Comparison of ENCODE assay signal across 11 mouse cellular contexts in the genomic region with DNA sequence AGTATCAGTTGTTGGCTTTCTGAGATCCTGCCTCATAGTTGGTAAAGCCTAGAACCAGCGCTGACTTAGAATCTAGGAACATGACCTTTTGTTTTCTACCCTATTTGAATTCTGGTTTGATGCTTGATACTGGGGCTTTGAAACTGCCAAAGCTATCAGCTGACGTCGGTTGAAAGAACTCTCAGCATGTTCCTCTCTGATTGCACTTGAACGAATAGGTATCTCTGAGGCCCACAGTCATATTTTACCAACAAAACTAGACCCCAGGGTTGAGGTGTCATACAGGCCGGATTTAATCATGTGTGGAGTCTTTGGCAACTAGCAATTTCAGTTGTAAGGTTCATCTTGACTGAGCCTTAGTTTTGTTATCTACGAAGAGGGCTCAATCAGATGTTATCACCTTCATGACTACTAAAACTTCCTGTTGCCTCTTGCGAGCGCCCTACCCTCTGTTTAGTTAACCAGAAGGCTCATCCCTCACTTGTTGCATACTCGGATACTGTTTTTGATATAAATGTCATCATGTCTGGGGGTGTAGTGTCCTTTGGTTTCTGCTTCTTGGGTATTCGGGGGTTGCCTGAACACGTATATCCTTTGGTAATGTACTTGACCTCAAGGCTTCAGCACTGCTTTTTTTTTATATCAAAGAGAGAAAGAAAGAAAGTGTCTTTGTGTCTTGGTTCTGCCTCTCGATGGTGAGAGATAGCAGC. TPM values are rescaled to one million over a fixed set of nuclear protein-coding genes. Genes with fewer than 3 reads are reported as not detected.
DNase-seq lines count a peak whose midpoint lies in the region; ATAC-seq and TF ChIP-seq lines count a peak whose summit lies in the region.
"Had no signal": no experiment of that assay in that cellular context is flagged by ENCODE, and none has a peak within 500 bp of the region (broad histone marks: within the 10 kb centered on the region; RNA-seq: fewer than 3 reads in every experiment).

No protein-coding gene starts in this region.

- no peak overlapping the region for H3K4me3 ChIP-seq in heart, embryonic 11.5 days (ENCODE audit: low read depth, low read length)
- H3K4me3 ChIP-seq in lung, embryonic 16.5 days (ENCODE audit: low read length) = no peak overlapping the region
- H3K4me3 ChIP-seq in cortical plate, adult 2 months (ENCODE audit: insufficient read depth, low read length) = no peak overlapping the region
- no peak overlapping the region for H3K4me3 ChIP-seq in small intestine, adult 2 months (ENCODE audit: low read depth, low read length)
- H3K4me3 ChIP-seq in midbrain, embryonic 14.5 days (replicated peaks; ENCODE audit: low read depth, low read length) = no peak overlapping the region
- H3K4me3 ChIP-seq: megakaryocyte, embryonic 14.5 days had no signal

- H3K27ac ChIP-seq in heart, embryonic 11.5 days (ENCODE audit: low read depth, low read length) = peak overlapping the region; percentile 64
- peak overlapping the region; percentile 47; the same call in 1 of the 2 replicates for H3K27ac ChIP-seq in lung, embryonic 16.5 days (ENCODE audit: low read length)
- peak overlapping the region; percentile 63 for H3K27ac ChIP-seq in cortical plate, adult 2 months (ENCODE audit: insufficient read depth, low read length)
- peak overlapping the region; percentile 36 for H3K27ac ChIP-seq in small intestine, adult 2 months (ENCODE audit: insufficient read depth, low read depth, low read length)
- H3K27ac ChIP-seq in midbrain, embryonic 14.5 days (replicated peaks; ENCODE audit: low read depth, low read length) = no peak overlapping the region

- DNase-seq in heart, adult 18-20 months = no peak
- DNase-seq in lung, adult 18-20 months = no peak
- no peak for DNase-seq in adipocyte (ENCODE audit: low spot score)
- no peak for DNase-seq in midbrain, embryonic 14.5 days
- DNase-seq: cerebellum, postnatal 25 days had no signal

- no peak overlapping the region for H3K9ac ChIP-seq in heart, embryonic 11.5 days (ENCODE audit: low read depth, low read length)
- H3K9ac ChIP-seq in lung, embryonic 16.5 days (ENCODE audit: low read length) = peak overlapping the region; percentile 13; the same call in 1 of the 2 replicates
- no peak overlapping the region for H3K9ac ChIP-seq in midbrain, embryonic 14.5 days (replicated peaks; ENCODE audit: low read length)

- H3K4me2 ChIP-seq in heart, embryonic 11.5 days = no peak overlapping the region
- no peak overlapping the region for H3K4me2 ChIP-seq in lung, embryonic 16.5 days (ENCODE audit: low read depth, low read length)
- no peak overlapping the region for H3K4me2 ChIP-seq in midbrain, embryonic 14.5 days (ENCODE audit: low read length)

- peaks cover 8% of the 10 kb centered on the region for H3K4me1 ChIP-seq in heart, embryonic 11.5 days (ENCODE audit: control insufficient read depth, insufficient read depth, low read length)
- peaks cover 16% of the 10 kb centered on the region; the same call in 1 of the 2 replicates for H3K4me1 ChIP-seq in lung, embryonic 16.5 days (replicated peaks; ENCODE audit: control insufficient read depth, insufficient read depth, low read length)
- H3K4me1 ChIP-seq in cortical plate, adult 2 months (ENCODE audit: control insufficient read depth, insufficient read depth, low read length) = peaks cover 2% of the 10 kb centered on the region; the same call in 1 of the 2 replicates
- peaks cover 8% of the 10 kb centered on the region for H3K4me1 ChIP-seq in small intestine, adult 2 months (ENCODE audit: control insufficient read depth, insufficient read depth, insufficient read length, low read length)
- H3K4me1 ChIP-seq in midbrain, embryonic 14.5 days (ENCODE audit: control insufficient read depth, insufficient read depth, low read length) = no peaks in the 10 kb centered on the region

- no peak for ATAC-seq in heart, embryonic 11.5 days (replicated peaks; ENCODE audit: insufficient number of reproducible peaks, low FRiP score, low TSS enrichment)
- ATAC-seq in lung, embryonic 16.5 days (ENCODE audit: low read depth) = no peak
- no peak for ATAC-seq in midbrain, embryonic 14.5 days (ENCODE audit: low FRiP score, low TSS enrichment)

- H3K36me3 ChIP-seq in heart, embryonic 11.5 days (ENCODE audit: control insufficient read depth, insufficient read depth, low read length) = peaks cover 3% of the 10 kb centered on the region; the same call in 1 of the 2 replicates
- peaks cover 6% of the 10 kb centered on the region; the same call in 1 of the 2 replicates for H3K36me3 ChIP-seq in lung, embryonic 16.5 days (ENCODE audit: control insufficient read depth, insufficient read depth, low read length)
- H3K36me3 ChIP-seq in small intestine, adult 2 months (ENCODE audit: control insufficient read depth, insufficient read depth, low read length) = peaks cover 18% of the 10 kb centered on the region
- peaks cover 17% of the 10 kb centered on the region for H3K36me3 ChIP-seq in midbrain, embryonic 14.5 days (ENCODE audit: control insufficient read depth, insufficient read depth, low read length)

- TF ChIP-seq CTCF in cortical plate, adult 2 months (IDR thresholded peaks at IDR 0.05; ENCODE audit: extremely low read depth, insufficient read depth, low read length) = no peak
- no peak for TF ChIP-seq CTCF in small intestine, adult 2 months (IDR thresholded peaks at IDR 0.05; ENCODE audit: extremely low read depth, insufficient read length, insufficient replicate concordance, low read depth, low read length)

- no peaks in the 10 kb centered on the region for H3K27me3 ChIP-seq in heart, embryonic 11.5 days (ENCODE audit: control insufficient read depth, insufficient read depth, low read length)
- no peaks in the 10 kb centered on the region for H3K27me3 ChIP-seq in lung, embryonic 16.5 days (ENCODE audit: control insufficient read depth, insufficient read depth, low read depth, low read length)
- no peaks in the 10 kb centered on the region for H3K27me3 ChIP-seq in small intestine, adult 2 months (ENCODE audit: control insufficient read depth, insufficient read depth, low read length)
- no peaks in the 10 kb centered on the region for H3K27me3 ChIP-seq in midbrain, embryonic 14.5 days (ENCODE audit: control insufficient read depth, insufficient read depth, low read length)

- 66% methylated on average over 12 of the region's 12 CpGs for WGBS in heart, embryonic 11.5 days (ENCODE audit: insufficient replicate concordance)
- WGBS in lung, embryonic 16.5 days = 70% methylated on average over 12 of the region's 12 CpGs
- 45% methylated on average over 12 of the region's 12 CpGs for WGBS in small intestine, adult 2 months
- 86% methylated on average over 12 of the region's 12 CpGs for WGBS in midbrain, embryonic 14.5 days

- TF ChIP-seq POLR2A in cortical plate, adult 2 months (IDR thresholded peaks at IDR 0.05; ENCODE audit: extremely low read depth, insufficient read depth, low read length) = no peak
- TF ChIP-seq POLR2A in small intestine, adult 2 months (IDR thresholded peaks at IDR 0.05; ENCODE audit: low read depth, low read length) = no peak

- H3K9me3 ChIP-seq in heart, embryonic 11.5 days (replicated peaks; ENCODE audit: control insufficient read depth, low read length) = no peaks in the 10 kb centered on the region
- no peaks in the 10 kb centered on the region for H3K9me3 ChIP-seq in lung, embryonic 16.5 days (ENCODE audit: control insufficient read depth, low read length)
- H3K9me3 ChIP-seq in midbrain, embryonic 14.5 days (ENCODE audit: control insufficient read depth, low read length) = no peaks in the 10 kb centered on the region
- H3K9me3 ChIP-seq: megakaryocyte, embryonic 14.5 days had no signal

RNA-seq across cellular contexts. Expression of a gene that starts 14.9 kb away (rescaled TPM):
- polyA plus RNA-seq in heart, embryonic 11.5 days (2014; fragmentation: Nextera tagmentation; extraction: Ambion mirVana) = 2.2 and 2.5 TPM in 2 replicates
- total RNA-seq in heart, adult 18-20 months (2021) = 1 to 10 TPM; 5.7 to 5.9 TPM
- polyA plus RNA-seq in lung, embryonic 16.5 days (2015; fragmentation: Nextera tagmentation; extraction: Ambion mirVana) = 6.5 and 9.1 TPM in 2 replicates
- 3.8 and 5.4 TPM in 2 replicates for polyA plus RNA-seq in cortical plate, adult 2 months (2012; rRNA removed)
- 2.6 and 2.7 TPM in 2 replicates for polyA plus RNA-seq in small intestine, adult 2 months (2012; rRNA removed)
- polyA plus RNA-seq in midbrain, embryonic 14.5 days (2014; fragmentation: Nextera tagmentation; extraction: Ambion mirVana) = 1.6 and 2.1 TPM in 2 replicates

RNA-seq across cellular contexts. Expression of a gene that starts 16.6 kb away (rescaled TPM):
- 8.5 and 10.1 TPM in 2 replicates for polyA plus RNA-seq in heart, embryonic 11.5 days (2014; fragmentation: Nextera tagmentation; extraction: Ambion mirVana)
- 10 to 100 TPM; 11.5 to 11.9 TPM for total RNA-seq in heart, adult 18-20 months (2021)
- polyA plus RNA-seq in lung, embryonic 16.5 days (2015; fragmentation: Nextera tagmentation; extraction: Ambion mirVana) = 30.5 and 34.3 TPM in 2 replicates
- polyA plus RNA-seq in cortical plate, adult 2 months (2012; rRNA removed) = 46.7 and 49.6 TPM in 2 replicates
- 22.3 and 32.0 TPM in 2 replicates for polyA plus RNA-seq in small intestine, adult 2 months (2012; rRNA removed)
- polyA plus RNA-seq in midbrain, embryonic 14.5 days (2014; fragmentation: Nextera tagmentation; extraction: Ambion mirVana) = 21.5 and 23.8 TPM in 2 replicates

RNA-seq across cellular contexts. Expression of a gene that starts 33.1 kb away (rescaled TPM):
- polyA plus RNA-seq in heart, embryonic 11.5 days (2014; fragmentation: Nextera tagmentation; extraction: Ambion mirVana) = 0.10 and 0.11 TPM in 2 replicates
- total RNA-seq in heart, adult 18-20 months (2021) = under 1 TPM in 1 of 2 experiments, not detected in 1; 0.15 TPM
- 0.25 and 0.28 TPM in 2 replicates for polyA plus RNA-seq in lung, embryonic 16.5 days (2015; fragmentation: Nextera tagmentation; extraction: Ambion mirVana)
- 0.06 and 0.19 TPM in 2 replicates for polyA plus RNA-seq in cortical plate, adult 2 months (2012; rRNA removed)
- 0.19 and 0.48 TPM in 2 replicates for polyA plus RNA-seq in small intestine, adult 2 months (2012; rRNA removed)
- 0.12 TPM in 1 of 2 replicates, not detected in the other for polyA plus RNA-seq in midbrain, embryonic 14.5 days (2014; fragmentation: Nextera tagmentation; extraction: Ambion mirVana)
- polyA plus RNA-seq: stomach, embryonic 14.5 days had no signal

RNA-seq across cellular contexts. Expression of a gene that starts 43.0 kb away (rescaled TPM):
- 44.7 and 47.9 TPM in 2 replicates for polyA plus RNA-seq in heart, embryonic 11.5 days (2014; fragmentation: Nextera tagmentation; extraction: Ambion mirVana)
- total RNA-seq in heart, adult 18-20 months (2021) = 10 to 100 TPM; 33.4 to 38.3 TPM
- 42.1 and 48.9 TPM in 2 replicates for polyA plus RNA-seq in lung, embryonic 16.5 days (2015; fragmentation: Nextera tagmentation; extraction: Ambion mirVana)
- polyA plus RNA-seq in cortical plate, adult 2 months (2012; rRNA removed) = 38.8 and 39.0 TPM in 2 replicates
- 13.9 and 24.7 TPM in 2 replicates for polyA plus RNA-seq in small intestine, adult 2 months (2012; rRNA removed)
- polyA plus RNA-seq in midbrain, embryonic 14.5 days (2014; fragmentation: Nextera tagmentation; extraction: Ambion mirVana) = 47.6 and 64.3 TPM in 2 replicates

RNA-seq across cellular contexts. Expression of a gene that starts 43.1 kb away (rescaled TPM):
- 2.2 and 2.6 TPM in 2 replicates for polyA plus RNA-seq in heart, embryonic 11.5 days (2014; fragmentation: Nextera tagmentation; extraction: Ambion mirVana)
- total RNA-seq in heart, adult 18-20 months (2021) = 1 to 10 TPM; 3.5 to 5.2 TPM
- 9.2 and 11.4 TPM in 2 replicates for polyA plus RNA-seq in lung, embryonic 16.5 days (2015; fragmentation: Nextera tagmentation; extraction: Ambion mirVana)
- polyA plus RNA-seq in cortical plate, adult 2 months (2012; rRNA removed) = 19.0 and 19.1 TPM in 2 replicates
- polyA plus RNA-seq in small intestine, adult 2 months (2012; rRNA removed) = 2.1 and 2.2 TPM in 2 replicates
- 4.8 and 7.1 TPM in 2 replicates for polyA plus RNA-seq in midbrain, embryonic 14.5 days (2014; fragmentation: Nextera tagmentation; extraction: Ambion mirVana)
